Mouse (Mus musculus) heart, postnatal 14 days (tissue): ENCODE data around the gene Trir. TPM values are rescaled to one million over a fixed set of nuclear protein-coding genes. Genes with fewer than 3 reads are reported as not detected.

Source experiments
- DNase-seq, 2 experiments: peaks; one replicate each; pipeline ENCODE4 v3.0.0; 2021 to 2022
- intact Hi-C: fragments of 180-260 bp; cut with DNase I; formaldehyde crosslinking; loops from one replicate; pipeline ENCODE4 v1.15.1; 2025
- total RNA-seq, 2 experiments: library from RNA; stranded (reverse); gene quantifications; 2 replicates each; pipeline ENCODE4 v1.2.3; 2021

Trir gene
- total RNA-seq, 2 experiments from 2014 or later = 90.8 to 99.1 TPM

DNA sequence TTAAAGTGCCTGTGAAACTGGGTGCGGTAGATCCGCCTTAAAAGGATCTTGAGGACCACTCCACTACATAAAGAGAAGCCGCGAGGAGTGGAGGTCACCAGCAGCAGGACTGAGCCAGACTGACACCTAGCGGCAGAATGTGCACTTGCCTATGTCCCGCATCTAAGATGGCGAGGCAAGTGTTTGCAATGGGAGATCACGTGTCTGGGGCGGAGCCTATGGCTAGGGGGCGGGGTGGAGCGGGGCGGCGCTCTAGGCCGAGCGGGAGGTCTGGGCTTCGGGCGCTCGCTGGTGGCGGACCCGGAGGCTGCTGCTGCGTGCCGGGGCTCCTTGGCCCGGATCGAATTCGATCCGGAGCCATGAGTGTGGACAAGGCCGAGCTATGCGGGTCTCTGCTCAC, 36.3 kb upstream of the Trir start, which contains the start of gene Hook2:
Gene Hook2, plus strand, starts transcription at position 255 of the 400 bp plus-strand sequence.
- peak; percentile 95 to 97 for DNase-seq
- intact Hi-C loops = no loop called here

DNA sequence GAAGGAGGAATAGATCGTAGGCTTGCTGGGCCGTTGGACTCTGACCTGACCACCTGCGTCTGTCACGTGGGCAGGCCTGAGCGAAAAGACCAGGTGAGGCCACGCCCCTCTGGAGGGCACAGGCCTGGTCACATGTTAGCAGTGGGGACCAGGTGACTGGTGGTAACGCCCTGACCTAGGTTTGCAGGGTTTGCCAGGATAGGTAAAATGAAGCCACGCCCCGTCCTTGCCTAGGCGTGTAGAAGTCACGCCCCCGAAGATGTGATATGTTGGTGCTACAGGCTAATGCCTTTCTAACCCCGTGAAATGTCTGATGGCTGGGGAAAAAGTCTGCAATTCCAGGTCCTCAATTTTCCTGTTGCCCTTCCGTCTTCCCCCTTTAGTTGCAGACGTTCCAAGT, 35.8 kb upstream of the Trir start:
- DNase-seq = no peak
- intact Hi-C loops = no loop called here

DNA sequence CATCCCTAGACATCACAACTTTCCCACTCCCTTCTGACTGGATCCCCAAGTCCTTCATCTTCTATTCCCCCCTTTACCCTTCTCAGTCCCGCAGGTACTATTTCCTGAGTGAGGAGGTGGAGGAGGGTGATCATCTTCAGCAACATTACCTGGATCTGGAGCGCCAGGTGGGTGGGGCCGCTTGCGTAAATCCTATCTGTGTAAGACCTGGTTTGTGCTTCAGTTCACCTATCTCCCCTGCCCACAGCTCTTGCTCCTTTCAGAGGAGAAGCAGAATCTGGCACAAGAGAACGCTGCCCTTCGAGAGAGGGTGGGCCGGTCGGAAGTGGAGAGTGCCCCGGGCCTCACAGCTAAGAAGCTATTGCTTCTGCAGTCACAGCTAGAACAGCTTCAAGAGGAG, 32.2 kb upstream of the Trir start:
- DNase-seq = no peak
- intact Hi-C loops = no loop called here

DNA sequence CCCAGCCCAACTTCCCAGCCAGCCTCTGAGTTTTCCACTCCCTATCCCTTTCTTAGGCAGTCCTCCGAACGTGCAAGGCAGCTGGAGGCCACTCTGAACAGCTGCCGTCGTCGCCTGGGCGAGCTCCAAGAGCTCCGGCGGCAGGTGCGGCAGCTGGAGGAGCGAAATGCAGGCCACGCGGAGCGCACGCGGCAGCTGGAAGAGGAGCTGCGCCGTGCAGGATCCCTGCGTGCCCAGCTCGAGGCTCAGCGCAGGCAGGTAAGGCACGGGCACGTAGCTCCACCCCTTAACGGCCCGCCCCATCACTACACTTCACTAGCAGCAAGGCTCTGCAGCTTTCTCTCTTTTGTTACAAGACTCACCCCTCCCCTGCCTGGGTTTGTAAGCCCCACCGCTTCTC, 30.9 kb upstream of the Trir start:
- DNase-seq = no peak
- intact Hi-C loops = no loop called here

DNA sequence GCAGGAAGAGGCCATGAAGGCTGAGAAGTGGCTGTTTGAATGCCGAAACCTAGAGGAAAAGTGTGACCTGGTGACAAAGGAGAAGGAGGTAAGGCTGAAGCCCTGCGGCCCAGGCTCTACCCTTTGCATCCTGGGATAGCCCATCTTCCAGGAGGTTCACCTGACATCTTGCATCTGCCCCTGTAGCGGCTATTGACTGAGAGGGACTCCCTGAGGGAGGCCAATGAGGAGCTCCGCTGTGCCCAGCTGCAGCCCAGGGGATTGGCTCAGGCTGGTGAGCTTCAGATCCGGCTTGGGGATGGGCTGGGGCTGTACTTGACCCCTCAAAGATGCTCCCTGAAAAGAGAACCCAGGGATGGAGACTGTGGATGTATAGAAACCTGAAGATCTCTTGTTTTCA, 29.6 kb upstream of the Trir start:
- no peak for DNase-seq

DNA sequence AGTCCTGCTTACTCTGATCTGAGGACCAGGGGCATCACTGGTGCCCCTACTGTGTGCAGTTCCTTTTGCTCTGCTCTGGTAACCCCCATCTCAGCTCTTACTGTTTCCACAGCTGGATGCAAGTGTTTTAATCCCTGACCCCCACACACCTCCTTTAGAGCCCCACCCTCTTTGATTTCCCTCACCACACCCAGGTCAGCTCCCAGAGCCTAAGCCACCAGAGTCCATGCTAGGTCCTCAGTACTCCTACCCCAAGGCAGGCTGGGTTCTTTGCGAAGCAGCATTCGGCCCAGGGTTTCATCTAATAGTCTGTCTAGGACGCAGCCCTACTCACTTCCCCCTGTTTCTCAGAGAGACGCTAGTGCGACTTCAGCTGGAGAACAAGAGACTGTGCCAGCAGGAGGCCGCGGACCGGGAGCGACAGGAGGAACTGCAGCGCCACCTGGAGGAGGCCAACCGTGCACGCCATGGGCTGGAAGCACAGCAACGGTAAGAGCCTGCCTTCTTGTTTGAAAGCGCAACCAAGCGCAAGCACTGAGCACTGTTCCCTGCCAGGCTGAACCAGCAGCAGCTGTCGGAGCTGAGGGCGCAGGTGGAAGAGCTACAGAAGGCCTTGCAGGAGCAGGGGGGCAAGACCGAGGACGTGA, 28.9 kb upstream of the Trir start:
- peak; percentile 91 to 95 for DNase-seq
- intact Hi-C loops = loop anchor here (2.0 kb wide), 1 partner anchor 69 kb away; no protein-coding TSS in a partner anchor

More for the DNA sequence above, 29.6 kb upstream of the Trir start:
- intact Hi-C loops = no loop called here

DNA sequence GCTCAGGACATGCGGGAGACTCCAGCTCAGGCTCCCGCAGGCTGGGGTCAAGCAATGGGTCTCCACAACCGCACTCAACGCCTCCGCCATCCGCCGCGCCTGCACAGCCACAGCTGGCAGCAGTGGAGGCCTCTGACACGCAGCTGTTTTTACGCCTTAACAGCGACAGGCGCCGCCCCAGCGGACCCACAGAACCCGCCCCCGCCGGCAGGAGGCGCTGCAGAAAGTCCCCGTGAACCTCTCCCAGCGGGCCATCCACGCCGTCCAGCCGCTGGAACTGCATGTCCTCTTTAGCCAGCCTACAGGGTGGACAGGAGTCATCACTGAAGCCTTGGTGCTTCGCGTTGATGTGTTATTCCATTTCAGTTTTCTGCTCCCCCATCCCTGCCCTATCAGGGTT, 18.9 kb upstream of the Trir start:
- intact Hi-C loops = no loop called here
- DNase-seq = peak; percentile 42 to 66

DNA sequence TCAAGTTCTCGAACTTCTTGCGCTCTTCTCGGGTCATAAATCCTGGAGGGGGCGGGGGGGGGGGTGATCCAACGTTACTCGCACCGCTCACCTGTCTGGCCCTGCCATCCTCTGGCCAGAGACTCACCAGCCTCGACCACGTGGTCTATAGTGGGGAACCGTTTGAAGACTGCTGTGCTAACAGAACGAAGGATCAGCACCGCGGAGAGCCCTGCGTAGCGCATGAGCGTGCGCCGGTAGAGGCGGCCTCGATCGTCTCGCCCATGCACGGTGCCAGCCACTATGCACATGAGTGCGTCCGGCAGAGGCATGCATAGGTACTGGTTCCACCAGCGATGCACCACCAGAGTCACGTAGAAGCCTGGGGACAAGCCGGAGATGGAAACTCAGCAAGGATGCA, 15.4 kb upstream of the Trir start:
- intact Hi-C loops = no loop called here
- DNase-seq = no peak

DNA sequence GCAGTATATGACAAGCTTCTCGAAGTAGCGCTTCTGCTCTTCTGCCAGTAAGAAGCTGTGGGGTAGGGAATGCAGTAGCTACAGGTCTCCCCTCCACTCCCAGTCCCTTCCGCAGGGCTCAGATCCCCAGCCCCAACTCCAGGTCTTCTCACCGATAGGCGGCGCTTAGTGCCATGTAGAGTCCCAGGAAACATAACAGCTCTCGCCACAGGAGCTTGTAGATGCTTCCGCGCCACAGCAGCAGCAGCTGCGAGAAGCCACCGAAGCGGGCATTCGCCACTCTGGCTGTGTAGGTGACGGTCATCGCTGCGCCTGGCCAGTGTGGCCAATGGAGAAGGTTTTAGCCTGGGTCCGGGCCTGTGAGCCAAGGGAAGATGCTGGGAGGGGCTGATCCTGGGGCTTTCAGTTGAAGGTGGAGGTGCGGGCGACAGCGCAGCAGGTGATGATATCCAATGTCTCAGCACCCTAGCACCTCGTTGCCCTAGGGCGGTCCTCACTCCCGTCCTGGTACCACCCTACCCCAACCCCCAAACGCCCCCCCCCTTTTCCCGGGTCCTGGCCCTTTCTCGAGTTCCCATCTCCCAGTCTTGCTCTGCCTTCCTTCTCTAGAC, 13.3 kb upstream of the Trir start:
- intact Hi-C loops = no loop called here
- peak; percentile 58 to 68 for DNase-seq

DNA sequence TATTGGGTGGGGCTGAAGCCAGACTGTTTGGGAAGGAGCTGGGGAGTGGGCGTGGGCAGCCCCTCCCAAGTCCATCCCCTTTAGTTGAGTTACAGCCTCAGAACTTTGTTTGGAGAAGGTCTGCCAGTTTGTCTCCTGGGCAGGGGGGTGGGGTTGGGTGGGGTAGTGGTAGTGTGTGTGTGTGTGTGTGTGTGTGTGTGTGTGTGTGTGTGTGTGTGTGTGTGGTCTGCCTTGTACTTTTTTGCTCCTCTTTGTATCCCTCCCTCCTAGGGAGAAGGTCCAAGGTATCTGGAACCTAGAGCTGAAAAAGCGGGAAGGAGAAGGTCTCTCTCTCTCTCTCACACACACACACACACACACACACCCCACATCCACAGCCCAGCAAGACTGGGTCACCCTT, 12.2 kb upstream of the Trir start, which contains the start of gene Best2:
Gene Best2, minus strand, starts transcription at position 101 of the 400 bp plus-strand sequence.
- DNase-seq = no peak
- intact Hi-C loops = no loop called here

DNA sequence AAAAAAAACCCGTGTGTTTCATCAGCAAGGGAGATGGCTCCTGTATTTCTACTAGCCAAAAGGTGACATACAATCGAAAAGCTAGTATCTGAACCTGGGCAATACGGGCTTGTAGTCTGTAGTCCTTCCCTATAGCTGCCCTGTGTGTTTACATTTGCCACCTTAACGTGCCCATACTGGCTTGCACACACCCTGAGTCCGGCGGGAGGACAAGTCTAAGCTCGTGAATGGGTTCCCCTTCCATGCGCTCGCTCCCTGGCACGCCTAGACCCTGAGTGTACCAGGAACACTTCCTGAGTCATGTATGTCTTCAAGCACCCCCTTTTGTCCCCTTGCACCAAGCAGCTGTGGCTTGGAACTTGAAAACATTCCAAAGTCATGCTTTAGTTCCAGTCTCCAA, 9.9 kb upstream of the Trir start:
- DNase-seq = no peak
- intact Hi-C loops = no loop called here

DNA sequence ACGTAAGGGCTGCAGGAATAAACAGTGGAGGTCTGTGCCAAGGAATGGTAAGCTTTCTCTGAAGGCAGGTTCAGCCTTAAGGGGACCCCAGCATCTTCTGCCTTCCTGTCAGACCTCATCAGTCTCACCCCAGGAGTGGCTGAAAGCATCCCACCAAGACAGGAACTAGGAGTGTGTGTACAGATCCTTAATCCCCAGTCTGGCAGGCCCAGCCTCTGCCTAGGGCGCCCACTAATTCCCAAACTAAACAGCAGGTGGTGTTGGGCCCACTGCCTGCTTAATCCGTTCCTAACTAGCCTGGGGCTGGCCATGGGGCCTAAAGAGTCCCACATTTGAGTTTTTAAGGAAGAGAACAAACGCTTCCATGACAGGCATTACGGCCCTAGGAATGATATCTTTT, 9.4 kb upstream of the Trir start:
- intact Hi-C loops = no loop called here
- no peak for DNase-seq

DNA sequence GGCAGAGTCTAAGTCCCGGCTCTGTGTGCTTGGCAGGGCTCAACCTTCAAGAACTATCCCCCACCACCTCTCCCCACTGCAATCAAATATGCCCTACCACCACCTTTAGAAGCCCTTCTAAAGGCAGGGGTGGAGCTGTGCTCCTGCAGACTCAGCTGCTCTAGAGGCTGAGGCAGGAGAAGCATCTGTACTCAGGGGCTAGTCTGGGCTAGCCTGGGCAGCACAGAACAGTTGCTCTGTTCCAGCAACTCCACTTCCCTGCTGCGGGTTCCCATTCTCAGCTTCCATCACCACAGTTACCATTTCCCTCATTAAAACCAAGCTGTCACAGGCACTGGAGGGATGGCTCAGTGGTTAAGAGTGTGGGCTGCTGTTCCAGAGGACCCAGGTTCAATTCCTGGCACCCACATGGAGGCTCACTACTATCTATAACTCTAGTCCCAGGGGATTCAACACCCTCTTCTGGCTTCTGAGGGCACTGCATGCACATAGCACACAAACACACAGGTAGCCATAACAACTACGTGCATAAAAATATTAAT, 5.0 kb upstream of the Trir start:
- intact Hi-C loops = no loop called here
- no peak for DNase-seq

DNA sequence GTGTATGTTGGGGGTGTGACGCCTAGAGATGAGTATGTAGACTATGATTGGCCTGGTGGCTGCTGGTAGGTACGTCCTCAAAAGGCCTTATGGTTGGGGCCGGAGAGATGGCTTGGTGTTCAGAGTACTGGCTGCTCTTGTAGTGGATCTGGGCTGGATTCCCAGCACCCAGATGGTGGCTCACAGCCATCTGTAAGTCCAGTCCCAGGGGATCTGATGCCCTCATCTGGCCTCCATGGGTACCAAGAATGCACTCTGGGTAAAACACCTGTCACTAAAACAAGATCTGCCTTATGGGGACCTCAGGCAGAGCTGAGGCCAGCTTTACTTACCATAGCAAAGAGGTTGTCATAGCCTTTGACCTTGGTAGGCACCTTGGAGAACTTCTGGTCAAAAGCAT, 2.8 kb upstream of the Trir start:
- intact Hi-C loops = no loop called here
- DNase-seq = no peak

DNA sequence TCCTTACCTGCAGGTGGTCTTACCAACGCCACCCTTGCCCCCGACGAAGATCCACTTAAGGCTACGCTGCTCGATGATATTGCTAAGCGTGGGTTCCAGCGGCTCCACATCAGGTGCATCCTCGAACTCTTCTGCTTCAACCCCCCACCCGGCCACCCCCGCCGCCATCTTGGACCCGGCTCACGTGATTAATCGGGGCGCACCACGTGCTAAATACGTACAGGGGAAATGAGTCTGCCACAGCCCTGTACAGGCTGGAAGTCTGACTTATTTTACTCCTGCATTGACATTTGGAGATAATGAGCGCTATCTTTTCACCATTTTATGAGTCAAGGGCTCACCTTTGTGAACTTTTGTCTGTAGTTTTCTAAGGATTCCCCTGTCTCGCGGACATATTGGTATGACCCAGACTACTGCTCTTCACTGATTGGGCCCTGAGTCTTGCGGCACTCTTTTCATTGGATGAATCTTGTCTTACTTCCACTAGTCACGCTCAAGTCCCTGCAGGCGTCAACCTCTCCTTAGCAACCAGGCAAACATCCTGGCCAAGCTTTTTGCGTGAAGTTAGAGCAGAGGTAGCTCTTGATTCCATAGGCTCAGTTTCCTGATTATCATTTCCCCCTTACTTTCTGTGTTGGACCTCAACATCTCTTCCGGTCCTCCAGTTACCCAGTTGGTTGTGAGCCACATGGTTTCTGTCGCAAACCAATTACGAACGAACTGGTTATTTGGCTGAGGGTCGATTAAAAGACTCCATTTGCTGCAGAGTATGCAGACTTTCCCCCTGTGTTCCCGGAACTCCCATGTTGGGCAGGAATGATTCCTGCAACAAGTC, 1.3 kb upstream of the Trir start, which contains the start of gene Asna1:
Gene Asna1, minus strand, starts transcription at position 184 of the 835 bp plus-strand sequence.
- peak; percentile 80 to 84 for DNase-seq
- intact Hi-C loops = no loop called here

DNA sequence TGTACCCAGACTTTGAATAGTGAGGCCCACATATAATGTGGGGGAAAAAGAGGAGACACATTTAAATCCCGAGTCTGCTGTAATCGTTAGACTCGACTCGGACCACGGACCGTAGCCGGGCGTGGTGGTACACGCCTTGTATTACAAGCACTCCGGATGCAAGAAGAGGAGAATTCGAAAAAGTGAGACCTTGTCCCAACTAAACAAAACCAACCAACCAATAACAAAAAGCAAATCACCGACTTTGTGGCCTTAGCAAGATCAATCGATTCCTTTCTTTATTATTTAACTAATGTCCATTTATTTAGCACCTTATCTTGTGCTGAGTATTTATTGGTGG, 863 bp downstream of the Trir start:
- intact Hi-C loops = no loop called here
- DNase-seq = no peak

DNA sequence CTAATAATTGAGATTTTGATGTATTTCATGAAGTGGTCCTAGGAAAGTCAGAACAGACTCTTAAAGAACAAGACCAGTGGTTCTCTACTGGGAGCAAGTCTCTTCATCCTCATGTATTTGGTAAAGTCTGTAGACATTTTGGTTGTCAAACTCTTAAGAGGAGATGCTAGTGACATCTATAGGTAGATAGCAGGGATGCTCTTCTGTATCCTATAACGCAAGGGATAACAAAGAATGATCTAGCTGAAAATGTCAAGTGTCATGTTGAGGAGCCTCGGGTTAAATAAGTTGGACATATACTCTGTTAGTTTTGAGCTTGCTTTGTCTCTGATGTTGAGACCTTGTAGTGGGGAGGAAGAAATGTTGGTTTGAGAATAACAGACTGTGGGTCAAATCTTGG, 1.3 kb downstream of the Trir start:
- no peak for DNase-seq
- intact Hi-C loops = no loop called here

DNA sequence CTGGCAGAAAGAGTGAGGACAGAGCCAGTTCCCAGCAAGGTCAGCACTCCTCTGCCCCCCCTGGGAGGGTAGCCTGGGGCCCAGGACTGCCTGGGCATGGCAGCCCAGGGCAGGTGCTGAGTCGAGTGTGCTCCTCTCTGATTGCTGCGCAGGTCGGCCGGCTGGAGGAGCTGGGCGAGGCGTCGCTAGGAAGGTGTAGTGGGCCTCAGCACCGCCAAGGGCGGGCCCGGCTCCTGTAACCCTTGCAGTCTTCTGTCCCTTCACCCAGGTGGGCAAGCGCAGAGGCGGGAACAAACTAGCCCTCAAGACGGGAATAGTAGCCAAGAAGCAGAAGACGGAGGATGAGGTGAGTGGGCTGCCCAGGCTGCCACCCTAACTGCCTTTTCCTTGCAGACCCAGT, 2.6 kb downstream of the Trir start:
- DNase-seq = no peak
- intact Hi-C loops = no loop called here

DNA sequence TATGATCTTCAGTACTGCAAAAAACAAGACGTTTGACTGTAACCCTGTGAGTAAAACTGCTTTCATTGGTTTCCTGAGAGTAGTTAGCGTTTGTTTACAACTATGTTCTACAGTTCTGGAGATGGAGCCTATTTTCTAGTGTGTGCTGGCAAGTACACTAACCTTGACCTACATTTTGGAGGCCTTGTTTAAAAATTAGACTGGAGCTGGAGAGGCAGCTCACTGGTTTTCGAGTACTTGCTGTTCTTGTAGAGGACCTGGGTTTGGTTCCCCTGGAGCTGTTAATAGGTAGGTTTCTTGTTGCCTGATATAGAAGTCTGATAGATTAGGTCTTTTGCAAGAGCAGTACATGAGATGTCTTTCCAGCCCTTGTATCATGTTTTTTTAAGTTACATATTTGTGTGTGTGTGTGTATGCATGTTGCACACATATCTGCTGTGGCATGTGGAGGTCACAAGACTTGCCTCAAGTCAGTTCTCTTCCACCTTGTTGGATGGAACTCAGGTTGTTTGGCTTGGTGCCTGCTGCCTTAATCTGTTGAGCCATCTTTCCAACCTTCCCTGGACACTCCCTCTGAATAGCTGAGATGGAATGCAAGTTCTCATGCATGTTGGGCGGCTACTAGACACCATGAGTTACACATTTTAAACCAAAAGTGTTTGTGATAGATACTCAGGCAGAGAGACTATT, 6.1 kb downstream of the Trir start:
- DNase-seq = no peak
- intact Hi-C loops = no loop called here

DNA sequence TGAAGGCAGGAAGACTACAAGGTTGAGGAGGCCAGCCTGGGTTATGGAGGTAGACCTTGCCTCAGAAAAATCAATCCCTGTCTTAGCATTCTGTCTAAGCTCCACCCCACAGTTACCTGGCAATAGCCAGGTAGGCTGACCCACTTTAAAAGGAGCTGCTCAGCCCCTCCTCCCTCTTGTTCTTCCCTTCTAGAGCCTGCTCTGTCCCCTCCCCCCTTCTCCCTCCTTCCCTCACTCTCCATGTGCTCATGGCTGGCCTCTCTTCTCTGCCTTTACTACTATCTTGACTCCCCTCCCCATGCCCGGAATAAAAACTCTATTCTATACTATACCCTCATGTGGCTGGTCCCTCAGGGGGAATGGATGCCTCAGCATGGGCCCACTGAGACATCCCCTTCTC, 7.2 kb downstream of the Trir start:
- no peak for DNase-seq
- intact Hi-C loops = no loop called here

DNA sequence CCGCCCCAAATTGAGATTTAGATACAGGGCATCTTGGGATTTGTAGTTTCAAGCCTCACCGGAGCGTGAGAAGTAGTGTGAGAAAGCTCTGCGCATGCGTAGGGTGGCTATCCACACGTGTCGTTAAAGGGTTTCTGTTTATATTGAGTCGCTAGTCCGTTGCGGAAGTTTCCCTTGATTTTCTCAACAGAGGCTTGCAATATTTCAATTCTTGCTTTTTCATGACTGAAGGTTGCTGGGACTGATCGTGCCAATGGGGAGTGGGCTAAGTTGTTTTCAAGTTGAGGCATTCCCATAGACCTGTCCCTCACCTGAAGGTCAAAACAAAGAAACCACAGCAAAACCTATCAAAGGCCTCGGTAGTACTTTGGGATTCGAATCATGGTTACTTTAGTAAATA, 8.1 kb downstream of the Trir start:
- DNase-seq = peak; percentile 69 to 74
- intact Hi-C loops = no loop called here
